Mouse (Mus musculus) midbrain, embryonic 13.5 days (tissue): Measurements from ENCODE around the gene Pax1. TPM values are rescaled to one million over a fixed set of nuclear protein-coding genes. Genes with fewer than 3 reads are reported as not detected.

Source experiments
- ATAC-seq: fragments of 200-750 bp; cut with Nextera tagmentation; 2 replicates; pipeline ENCODE4 v1.8.0; 2017; ENCODE audit warnings: mild to moderate bottlenecking, moderate TSS enrichment, moderate library complexity
- H3K27ac ChIP-seq: fragments of 300-500 bp; sonication (generic); 2 replicates; pipeline ENCODE4 v1.5.1; 2015; ENCODE audit warnings: inconsistent platforms, mild to moderate bottlenecking, moderate library complexity
- H3K27me3 ChIP-seq: fragments of 300-500 bp; sonication (generic); 2 replicates; pipeline ENCODE4 v1.6.1; 2015; ENCODE audit warnings: mild to moderate bottlenecking, inconsistent platforms
- H3K36me3 ChIP-seq: fragments of 300-500 bp; sonication (generic); 2 replicates; pipeline ENCODE4 v1.6.1; 2015; ENCODE audit warnings: mild to moderate bottlenecking, inconsistent platforms
- H3K4me1 ChIP-seq: fragments of 300-500 bp; sonication (generic); replicated peaks from 2 replicates; pipeline ENCODE4 v1.6.1; 2015; ENCODE audit warnings: inconsistent platforms
- H3K4me2 ChIP-seq: fragments of 300-500 bp; sonication (generic); replicated peaks from 2 replicates; pipeline ENCODE4 v1.6.1; 2015; ENCODE audit warnings: moderate library complexity, mild to moderate bottlenecking, inconsistent platforms
- H3K4me3 ChIP-seq: fragments of 300-500 bp; sonication (generic); replicated peaks from 2 replicates; pipeline ENCODE4 v1.5.1; 2015; ENCODE audit warnings: mild to moderate bottlenecking, inconsistent platforms
- H3K9ac ChIP-seq: fragments of 300-500 bp; sonication (generic); replicated peaks from 2 replicates; pipeline ENCODE4 v1.6.1; 2015; ENCODE audit warnings: mild to moderate bottlenecking, inconsistent platforms
- H3K9me3 ChIP-seq: fragments of 300-500 bp; sonication (generic); 2 replicates; pipeline ENCODE4 v1.6.1; 2016; ENCODE audit warnings: mild to moderate bottlenecking, inconsistent platforms
- WGBS: fragments of 180-500 bp; shearing (Covaris S2); methylation state at CpG from one replicate; pipeline ENCODE4 v1.1.7; 2015; 5-methylcytosine and 5-hydroxymethylcytosine counted together
- polyA plus RNA-seq: library from polyadenylated mRNA; unstranded; fragments of >200 nt; fragmentation: Nextera tagmentation; extraction: Ambion mirVana; gene quantifications from 2 replicates; pipeline ENCODE4 v1.2.1, GENCODE M21; 2015

Pax1 gene
- polyA plus RNA-seq, 1 experiment from 2014 or later = 0.05 TPM

DNA sequence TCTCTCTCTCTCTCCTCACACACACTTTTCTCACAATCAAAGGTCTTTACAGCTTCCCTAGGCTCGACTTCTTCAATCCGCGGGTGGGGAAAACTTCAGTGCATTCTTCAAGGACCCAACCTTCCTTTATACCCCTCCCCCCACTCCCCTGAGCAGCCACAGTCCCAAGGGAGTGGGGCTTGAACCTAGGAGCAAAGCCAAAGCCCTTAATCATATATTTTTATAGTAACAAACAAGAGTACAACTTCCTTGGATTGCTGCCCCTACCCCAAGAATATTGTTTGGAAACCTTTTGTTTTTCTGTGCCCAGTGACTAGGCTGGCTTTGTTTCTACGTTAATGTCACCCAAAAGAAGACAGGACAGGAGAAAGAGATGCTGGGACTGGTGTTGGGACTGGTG is 12.5 kb downstream of the Pax1 start:
- ATAC-seq = no peak
- peaks cover 93% of the 10 kb centered on the region for H3K27me3 ChIP-seq
- H3K4me2 ChIP-seq = no peak overlapping the region
- no peaks in the 10 kb centered on the region for H3K9me3 ChIP-seq
- H3K27ac ChIP-seq = no peak overlapping the region
- no peak overlapping the region for H3K9ac ChIP-seq
- H3K4me1 ChIP-seq = 0 out of 2 replicates have a peak, but pooled peaks cover 5% of the 10 kb centered on the region
- no peak overlapping the region for H3K4me3 ChIP-seq
- 0% methylated on average over 4 of the region's 4 CpGs for WGBS
- H3K36me3 ChIP-seq = no peaks in the 10 kb centered on the region

GRCm38 (mm10) chr2:147375019-147375715 is 13.4 kb downstream of the Pax1 start:
- Histone ChIP-seq H3K36me3 (no peaks in the 10 kb centered on the region), H3K27ac (no peak overlapping the region), H3K4me2 (no peak overlapping the region), H3K27me3 (peaks cover 87% of the 10 kb centered on the region), H3K9ac (no peak overlapping the region), H3K9me3 (no peaks in the 10 kb centered on the region), H3K4me1 (0 out of 2 replicates have a peak, but pooled peaks cover 5% of the 10 kb centered on the region), H3K4me3 (no peak overlapping the region)
- no peak for ATAC-seq
- WGBS = 7% methylated on average over 8 of the region's 8 CpGs

DNA sequence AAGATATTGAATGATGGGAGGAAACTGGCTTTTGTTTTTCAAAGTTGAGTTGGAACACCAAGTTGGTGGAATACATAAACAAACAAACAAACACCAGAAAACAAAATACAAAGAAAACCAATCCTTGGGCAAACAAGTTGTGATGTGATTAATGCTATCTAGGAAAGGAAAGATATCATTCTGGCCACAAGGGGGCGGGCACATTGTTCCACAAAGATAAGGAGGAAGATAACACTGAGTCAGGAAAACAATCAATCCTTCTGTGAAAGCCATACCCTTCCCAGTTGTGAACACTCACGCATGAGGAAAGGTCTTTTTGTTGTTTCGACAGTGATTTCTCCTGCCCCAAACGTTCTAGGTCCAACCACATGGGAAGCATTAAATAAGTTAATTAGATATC is 17.2 kb downstream of the Pax1 start:
- peaks cover 51% of the 10 kb centered on the region for H3K27me3 ChIP-seq

DNA sequence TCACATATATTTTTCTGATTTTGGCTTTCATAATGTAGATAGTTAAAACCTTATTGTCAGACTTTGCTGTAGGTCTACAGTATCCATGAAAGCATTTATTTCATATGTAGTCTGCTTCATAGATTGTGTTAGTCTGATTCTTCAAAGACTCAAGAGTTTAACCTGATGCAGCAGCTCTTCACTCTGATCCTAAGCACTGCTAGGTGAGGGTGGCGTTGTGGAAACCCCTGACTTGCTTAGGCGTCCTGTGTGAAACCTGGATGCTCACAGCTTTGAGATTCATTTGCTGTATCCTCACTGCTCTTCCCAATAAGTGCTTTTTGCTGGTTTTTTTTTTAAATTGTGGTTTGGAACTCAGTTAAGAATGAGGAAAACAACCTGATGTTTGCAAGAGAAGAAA is 21.6 kb downstream of the Pax1 start:
- Histone ChIP-seq H3K27me3 (peaks cover 6% of the 10 kb centered on the region), H3K27ac (no peak overlapping the region), H3K4me3 (no peak overlapping the region), H3K4me2 (no peak overlapping the region), H3K9me3 (no peaks in the 10 kb centered on the region), H3K36me3 (no peaks in the 10 kb centered on the region), H3K9ac (no peak overlapping the region), H3K4me1 (no peaks in the 10 kb centered on the region)
- ATAC-seq = no peak
- WGBS = 95% methylated on average over 2 of the region's 2 CpGs

More for the DNA sequence above, 17.2 kb downstream of the Pax1 start:
- Histone ChIP-seq H3K4me3 (no peak overlapping the region), H3K27ac (no peak overlapping the region), H3K4me2 (no peak overlapping the region), H3K36me3 (no peaks in the 10 kb centered on the region), H3K9ac (no peak overlapping the region), H3K4me1 (no peaks in the 10 kb centered on the region), H3K9me3 (no peaks in the 10 kb centered on the region)
- WGBS = 18% methylated on average over 4 of the region's 4 CpGs
- ATAC-seq = 0 out of 2 replicates have a peak, but pooled peaks have one; percentile 45

GRCm38 (mm10) chr2:147386949-147387348 is 25.2 kb downstream of the Pax1 start:
- Histone ChIP-seq H3K4me3 (no peak overlapping the region), H3K9me3 (no peaks in the 10 kb centered on the region), H3K27me3 (no peaks in the 10 kb centered on the region), H3K36me3 (no peaks in the 10 kb centered on the region), H3K4me2 (no peak overlapping the region), H3K9ac (no peak overlapping the region), H3K4me1 (no peaks in the 10 kb centered on the region), H3K27ac (no peak overlapping the region)
- ATAC-seq = no peak
- 59% methylated on average over 5 of the region's 5 CpGs for WGBS

DNA sequence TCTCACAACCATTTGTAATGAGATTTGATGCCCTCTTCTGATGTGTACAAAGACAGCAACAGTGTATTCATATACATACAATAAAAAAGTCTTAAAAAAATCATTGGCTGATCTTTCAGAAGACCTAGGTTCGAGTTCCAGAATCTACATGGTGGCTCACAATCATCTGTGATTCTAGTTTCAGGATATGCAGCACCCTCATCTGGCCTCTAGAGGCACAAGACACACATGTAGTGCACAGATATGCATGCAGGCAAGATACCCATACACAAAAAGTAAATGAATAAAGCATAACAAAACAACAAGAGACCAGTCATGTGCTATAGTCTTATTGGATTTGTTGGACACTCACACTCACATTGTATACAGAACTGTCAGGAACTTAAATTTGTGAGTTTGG is 47.6 kb downstream of the Pax1 start:
- Histone ChIP-seq H3K4me2 (no peak overlapping the region), H3K9ac (no peak overlapping the region), H3K9me3 (no peaks in the 10 kb centered on the region), H3K4me1 (no peaks in the 10 kb centered on the region), H3K4me3 (no peak overlapping the region), H3K27ac (no peak overlapping the region), H3K36me3 (no peaks in the 10 kb centered on the region), H3K27me3 (no peaks in the 10 kb centered on the region)
- ATAC-seq = no peak
- 78% methylated on average over 1 of the region's 1 CpGs for WGBS

DNA sequence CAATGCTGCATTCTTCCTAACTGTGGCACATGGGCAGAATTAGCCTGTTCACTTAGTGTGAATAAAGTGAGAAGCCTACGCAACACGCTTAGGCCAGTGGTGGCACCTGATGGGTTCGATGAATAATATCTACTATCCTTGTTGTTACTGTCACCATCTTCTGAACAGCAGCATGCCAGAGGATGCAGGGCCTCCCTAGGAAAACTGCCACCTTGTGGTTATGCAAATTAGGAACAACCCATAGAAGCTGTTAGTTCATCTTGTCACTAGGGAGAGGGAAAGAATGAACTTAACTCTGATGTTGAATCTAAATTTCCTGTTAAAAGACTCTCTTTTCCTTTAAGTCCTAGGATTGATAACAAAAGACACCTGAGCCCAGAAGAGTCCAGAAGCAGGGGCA is 53.3 kb downstream of the Pax1 start:
- WGBS = 96% methylated on average over 3 of the region's 3 CpGs
- Histone ChIP-seq H3K27ac (no peak overlapping the region), H3K4me3 (no peak overlapping the region), H3K27me3 (no peaks in the 10 kb centered on the region), H3K36me3 (no peaks in the 10 kb centered on the region), H3K4me2 (no peak overlapping the region), H3K9me3 (no peaks in the 10 kb centered on the region), H3K9ac (no peak overlapping the region), H3K4me1 (no peaks in the 10 kb centered on the region)
- ATAC-seq = no peak

- no peaks in the 10 kb centered on the region for H3K36me3 ChIP-seq
- no peak overlapping the region for H3K9ac ChIP-seq
- H3K4me1 ChIP-seq = no peaks in the 10 kb centered on the region
- no peak overlapping the region for H3K4me2 ChIP-seq
- no peak overlapping the region for H3K4me3 ChIP-seq
- H3K9me3 ChIP-seq = no peaks in the 10 kb centered on the region
- no peak overlapping the region for H3K27ac ChIP-seq
- H3K27me3 ChIP-seq = no peaks in the 10 kb centered on the region
- WGBS = 51% methylated on average over 10 of the region's 10 CpGs
- no peak for ATAC-seq
Observed at GRCm38 (mm10) chr2:147424582-147425255, 63.0 kb downstream of the Pax1 start.

DNA sequence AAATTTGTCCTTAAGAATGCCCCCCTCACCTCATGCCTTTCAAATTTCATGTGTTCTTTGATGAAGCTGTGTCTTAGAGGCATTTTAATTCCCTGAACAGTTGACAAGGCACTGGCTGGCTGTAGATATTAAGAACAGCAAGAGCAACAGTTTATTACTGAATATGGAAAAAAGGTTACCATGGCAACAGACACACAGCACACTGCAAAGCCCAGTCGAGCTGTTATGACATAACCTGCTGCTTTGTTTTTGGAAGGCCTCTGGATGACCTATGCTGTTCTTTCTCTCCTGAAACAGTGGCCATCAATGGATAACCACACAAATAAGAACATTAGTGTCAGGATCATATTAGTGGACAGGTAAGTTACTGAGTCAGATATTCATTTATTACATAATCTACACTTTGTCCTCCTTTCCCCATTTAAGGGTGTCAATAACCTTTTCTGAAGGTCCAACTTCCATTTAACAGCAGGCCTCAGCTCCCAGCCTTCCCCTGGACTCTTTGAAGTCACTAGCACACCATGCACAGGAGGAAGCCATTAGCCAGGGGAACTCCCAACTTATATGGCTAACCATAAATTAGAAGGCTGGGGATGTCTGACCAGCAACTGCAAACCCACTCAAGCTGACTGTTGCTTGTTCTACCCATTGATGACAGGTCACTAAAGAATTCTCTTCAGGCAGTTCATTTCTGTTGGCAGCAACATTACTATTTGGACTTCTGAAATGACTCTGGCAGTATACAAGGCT is 68.1 kb downstream of the Pax1 start:
- Histone ChIP-seq H3K4me2 (no peak overlapping the region), H3K9ac (no peak overlapping the region), H3K27ac (no peak overlapping the region), H3K36me3 (no peaks in the 10 kb centered on the region), H3K27me3 (no peaks in the 10 kb centered on the region), H3K4me1 (no peaks in the 10 kb centered on the region), H3K4me3 (no peak overlapping the region), H3K9me3 (no peaks in the 10 kb centered on the region)
- WGBS = 18% methylated on average over 1 of the region's 1 CpGs
- ATAC-seq = no peak

DNA sequence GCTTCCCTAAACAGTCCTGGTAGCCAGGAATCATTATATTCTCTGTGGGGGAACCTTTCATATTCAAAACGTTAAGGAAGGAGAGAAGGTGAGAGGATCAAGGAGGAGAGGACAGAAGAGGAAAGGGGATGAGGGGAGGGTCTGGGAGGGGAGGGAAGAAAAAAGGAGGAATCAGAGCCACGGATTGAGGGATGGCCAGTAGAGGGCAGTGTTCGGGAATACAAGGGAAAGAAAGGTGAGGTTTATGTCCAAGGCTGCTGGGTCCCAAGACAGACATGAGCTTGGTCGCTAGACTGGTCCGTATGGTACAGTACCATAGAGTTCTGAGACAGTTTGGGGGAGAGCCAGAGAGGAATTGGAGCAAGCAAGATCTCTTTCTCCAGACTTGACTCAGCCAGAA is 71.4 kb downstream of the Pax1 start:
- H3K9ac ChIP-seq = no peak overlapping the region
- H3K27ac ChIP-seq = no peak overlapping the region
- H3K9me3 ChIP-seq = no peaks in the 10 kb centered on the region
- no peak overlapping the region for H3K4me2 ChIP-seq
- H3K4me1 ChIP-seq = no peaks in the 10 kb centered on the region
- WGBS = 24% methylated on average over 5 of the region's 5 CpGs
- no peaks in the 10 kb centered on the region for H3K36me3 ChIP-seq
- no peaks in the 10 kb centered on the region for H3K27me3 ChIP-seq
- no peak overlapping the region for H3K4me3 ChIP-seq
- no peak for ATAC-seq
